Mouse (Mus musculus): ENCODE measurements around the gene Zfp646.

Gene Zfp646

DNA sequence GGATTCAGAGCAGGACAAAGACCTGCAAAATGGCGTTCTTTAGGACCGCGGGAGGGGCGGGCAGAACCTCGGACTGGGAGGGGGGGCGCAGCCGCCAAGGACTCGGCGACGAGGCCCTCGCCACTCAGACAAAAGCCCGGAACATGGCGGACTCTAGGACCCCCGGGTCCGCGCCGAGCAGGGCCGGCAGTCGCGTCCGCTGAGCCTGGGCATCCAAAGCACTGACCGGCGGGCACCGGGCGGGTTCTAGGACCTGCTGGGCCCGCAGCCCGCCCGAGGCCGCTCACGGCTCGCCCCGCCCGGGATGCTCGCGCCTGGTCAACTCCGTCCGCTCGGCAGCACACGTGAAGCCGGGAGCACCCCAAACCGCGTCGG lies 407 bp upstream of the Zfp646 start:
- no peak for TF ChIP-seq GATA4 (IDR thresholded peaks at IDR 0.05; ENCODE audit: insufficient replicate concordance, low read length)

DNA sequence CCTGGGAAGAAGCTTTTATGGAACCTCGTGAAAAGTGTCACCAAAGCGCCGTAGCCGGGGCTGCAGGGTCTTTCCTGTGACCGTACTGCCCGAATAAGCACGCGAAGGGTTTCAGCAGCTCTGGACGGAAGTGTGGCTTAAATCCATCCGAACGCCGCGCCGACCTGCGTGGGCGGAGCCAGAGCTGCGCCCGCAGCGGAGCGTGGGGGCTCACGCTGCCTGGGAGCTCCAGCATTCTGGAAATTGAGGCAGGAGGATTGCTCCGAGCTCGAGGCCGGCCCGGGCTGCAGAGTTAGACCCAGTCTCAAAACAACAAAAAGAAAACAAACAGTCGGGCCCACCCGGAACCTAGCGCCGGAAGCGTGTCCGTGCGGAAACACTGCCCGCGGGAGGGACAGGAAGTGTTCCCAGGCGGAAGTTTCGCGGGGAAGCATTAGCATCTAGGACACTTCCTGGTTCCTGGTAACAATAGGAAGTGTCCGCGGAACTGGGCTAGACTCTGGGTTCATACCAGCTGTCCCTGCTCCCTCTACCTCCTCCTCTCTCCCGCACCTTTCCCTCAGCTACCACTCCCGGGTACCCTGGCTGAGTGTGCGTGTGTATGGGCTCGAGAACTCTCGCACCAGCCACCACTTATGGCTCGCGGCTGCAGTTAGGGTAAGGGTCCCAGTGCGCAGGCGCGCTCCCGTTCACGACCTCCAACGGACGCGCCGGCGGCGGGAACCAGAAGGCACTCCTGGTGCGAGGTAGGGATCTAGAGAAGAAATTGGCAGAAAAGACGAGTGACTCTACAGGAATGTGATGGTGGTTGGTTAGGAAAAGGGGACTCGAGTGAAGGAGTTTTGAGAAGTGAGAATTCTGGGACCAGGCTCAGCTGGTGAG lies 687 bp downstream of the Zfp646 start, which contains the start of gene Zfp668:
Gene Zfp668, minus strand, starts transcription at position 362 of the 882 bp plus-strand sequence.
- no peak for TF ChIP-seq GATA4 (IDR thresholded peaks at IDR 0.05; ENCODE audit: insufficient replicate concordance, low read length)

DNA sequence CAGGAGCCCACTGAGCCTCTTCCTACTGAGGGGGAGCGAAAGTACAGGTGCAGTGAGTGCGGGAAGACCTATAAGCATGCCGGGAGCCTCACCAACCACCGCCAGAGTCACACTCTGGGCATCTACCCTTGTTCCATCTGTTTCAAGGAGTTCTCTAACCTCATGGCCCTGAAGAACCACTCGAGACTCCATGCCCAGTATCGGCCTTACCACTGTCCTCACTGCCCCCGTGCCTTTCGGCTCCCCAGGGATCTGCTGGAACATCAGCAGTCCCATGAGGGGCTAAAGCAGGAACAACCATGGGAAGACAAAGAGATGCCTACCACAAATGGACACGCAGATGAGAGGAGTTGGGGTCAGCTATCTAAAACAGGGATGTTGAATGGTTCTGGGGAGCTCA lies 3.3 kb downstream of the Zfp646 start:
- no peak for TF ChIP-seq GATA4 (IDR thresholded peaks at IDR 0.05; ENCODE audit: insufficient replicate concordance, low read length)

DNA sequence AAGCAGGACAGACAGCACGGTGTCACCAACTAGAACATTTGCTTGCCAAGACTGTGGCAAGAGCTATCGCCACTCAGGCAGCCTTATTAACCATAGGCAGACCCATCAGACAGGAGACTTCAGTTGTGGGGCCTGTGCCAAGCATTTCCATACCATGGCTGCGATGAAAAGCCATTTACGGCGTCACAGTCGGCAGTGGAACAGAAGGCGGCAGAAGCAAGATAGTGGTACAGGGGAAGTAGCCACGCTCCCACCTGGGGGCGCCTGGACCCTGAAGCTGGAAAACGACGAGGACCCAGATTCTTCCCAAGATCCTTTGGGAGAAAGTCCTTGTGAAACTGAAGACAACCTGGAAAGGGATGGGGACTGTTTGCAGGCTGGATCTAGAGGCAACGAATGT lies 4.4 kb downstream of the Zfp646 start:
- no peak for TF ChIP-seq GATA4 (IDR thresholded peaks at IDR 0.05; ENCODE audit: insufficient replicate concordance, low read length)

DNA sequence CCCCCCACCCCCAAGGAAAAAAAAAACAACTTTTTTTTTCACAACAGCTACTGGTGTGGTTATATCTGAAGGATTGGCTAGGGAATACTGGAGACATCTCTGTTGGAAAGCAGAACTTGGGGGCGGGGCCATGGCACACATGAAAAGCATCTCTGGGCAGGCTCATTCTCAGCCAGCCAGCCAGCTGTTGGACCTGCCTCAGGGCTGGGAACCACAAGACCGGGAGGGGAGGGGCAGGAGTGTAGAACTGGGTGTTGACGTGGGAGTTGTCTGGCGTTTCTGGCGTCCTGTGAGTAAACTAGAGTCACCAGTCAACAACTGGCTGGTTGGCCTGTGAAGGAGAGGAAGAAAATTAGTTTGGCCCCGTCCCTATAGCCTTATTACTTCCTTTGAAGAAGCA lies 9.9 kb downstream of the Zfp646 start:
- TF ChIP-seq GATA4 (IDR thresholded peaks at IDR 0.05; ENCODE audit: insufficient replicate concordance, low read length), result no peak

DNA sequence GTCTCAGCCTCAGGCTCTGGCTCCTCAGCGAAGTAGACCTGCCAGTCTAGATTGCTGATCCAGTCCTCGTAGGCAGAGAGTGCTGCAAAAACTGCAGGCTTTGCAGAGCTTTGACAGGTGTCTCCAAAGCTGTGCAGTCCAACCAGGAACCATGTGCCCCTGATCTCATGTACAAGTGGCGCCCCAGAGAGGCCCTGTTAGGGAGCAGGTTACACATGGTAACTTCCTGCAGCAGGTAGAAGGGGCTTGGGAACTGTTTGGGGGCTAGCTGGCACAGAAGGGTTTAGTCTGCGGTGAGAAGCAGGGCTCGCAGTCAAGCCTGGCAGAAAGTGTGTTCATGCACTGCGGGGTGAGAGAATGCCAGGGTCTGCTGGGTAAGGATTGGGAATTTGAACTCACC lies 10.5 kb downstream of the Zfp646 start:
- no peak for TF ChIP-seq GATA4 (IDR thresholded peaks at IDR 0.05; ENCODE audit: insufficient replicate concordance, low read length)

DNA sequence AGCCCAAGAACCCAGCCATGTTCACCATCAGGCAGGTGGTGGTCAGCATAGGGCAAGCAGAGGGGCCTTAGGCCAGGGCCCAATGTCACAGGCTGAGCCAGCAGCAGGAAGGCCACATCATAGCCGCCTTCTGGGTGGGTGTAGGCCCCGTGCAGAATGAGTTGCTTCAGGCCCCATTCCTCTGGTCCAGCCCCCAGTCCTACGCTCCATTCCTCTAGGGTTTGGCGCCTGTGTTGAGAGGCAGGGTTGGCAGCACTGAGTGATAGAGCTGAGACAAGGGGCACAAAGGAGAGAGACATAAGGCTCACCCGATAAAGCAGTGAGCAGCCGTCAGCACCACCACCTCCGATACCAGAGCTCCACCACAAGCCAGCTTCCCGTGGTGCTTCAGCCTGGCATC lies 11.2 kb downstream of the Zfp646 start:
- TF ChIP-seq GATA4 (IDR thresholded peaks at IDR 0.05; ENCODE audit: insufficient replicate concordance, low read length), result no peak

DNA sequence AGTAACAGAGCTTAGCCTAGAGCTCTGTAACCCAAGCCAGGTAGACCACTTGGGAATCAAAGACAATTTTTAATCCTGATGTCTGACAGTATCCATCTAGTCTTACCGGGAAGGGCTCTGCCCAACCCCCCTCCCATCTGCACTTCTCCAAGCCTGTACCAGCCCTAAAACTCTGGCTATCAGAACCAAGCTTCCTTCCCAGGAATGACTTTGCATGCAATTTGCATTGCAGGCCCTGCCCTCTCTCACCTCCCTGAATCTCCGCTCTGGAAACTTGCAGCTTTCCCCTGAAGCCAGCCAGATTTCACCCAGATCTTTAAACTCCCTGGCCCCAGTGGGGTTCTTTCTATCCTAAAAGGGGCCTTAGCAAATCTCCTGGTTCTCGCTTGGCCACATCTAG lies 11.8 kb downstream of the Zfp646 start:
- no peak for TF ChIP-seq GATA4 (IDR thresholded peaks at IDR 0.05; ENCODE audit: insufficient replicate concordance, low read length)

DNA sequence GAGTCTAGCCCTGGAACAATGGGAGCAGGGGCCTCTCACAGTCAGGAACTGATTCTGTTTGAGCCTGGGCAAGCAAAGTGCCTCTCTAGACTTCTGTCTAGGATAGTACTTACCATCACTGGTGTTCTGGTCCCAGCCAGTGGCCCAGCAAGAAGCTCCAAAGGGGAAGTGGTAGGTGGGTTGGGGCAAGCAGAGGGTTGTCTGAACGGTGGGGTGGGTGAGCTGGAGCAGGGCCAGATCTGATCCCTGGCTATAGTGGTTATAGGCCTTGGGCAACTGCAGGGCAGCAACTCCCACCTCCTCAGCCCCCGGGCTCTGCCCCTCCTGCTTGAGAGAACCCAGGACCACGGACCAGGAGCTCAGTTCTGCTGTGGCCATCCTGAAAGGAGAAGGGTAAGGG lies 12.8 kb downstream of the Zfp646 start:
- TF ChIP-seq GATA4 (IDR thresholded peaks at IDR 0.05; ENCODE audit: insufficient replicate concordance, low read length), result no peak

DNA sequence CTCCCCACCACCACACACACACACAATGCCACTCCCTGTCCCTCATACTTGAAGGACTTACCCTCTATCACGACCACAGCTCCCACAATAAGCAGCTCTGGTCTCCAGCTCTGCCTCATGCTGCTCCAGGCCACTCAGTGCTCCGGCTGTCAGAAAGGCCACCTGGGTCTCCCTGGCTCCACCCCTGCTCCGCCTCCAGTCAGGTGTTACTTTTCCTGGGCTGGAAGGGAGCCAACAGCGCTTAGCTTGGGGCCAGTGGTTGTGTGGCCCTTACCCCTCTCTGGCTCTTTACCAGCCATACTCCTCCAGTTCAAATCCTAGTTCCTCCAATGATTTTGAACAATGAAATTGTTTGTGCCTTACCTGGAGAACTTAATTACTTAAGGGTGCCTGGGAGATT lies 14.8 kb downstream of the Zfp646 start, which contains the start of gene Prss53:
Gene Prss53, minus strand, starts transcription at position 173 of the 400 bp plus-strand sequence.
- TF ChIP-seq GATA4 (IDR thresholded peaks at IDR 0.05; ENCODE audit: insufficient replicate concordance, low read length), result no peak

DNA sequence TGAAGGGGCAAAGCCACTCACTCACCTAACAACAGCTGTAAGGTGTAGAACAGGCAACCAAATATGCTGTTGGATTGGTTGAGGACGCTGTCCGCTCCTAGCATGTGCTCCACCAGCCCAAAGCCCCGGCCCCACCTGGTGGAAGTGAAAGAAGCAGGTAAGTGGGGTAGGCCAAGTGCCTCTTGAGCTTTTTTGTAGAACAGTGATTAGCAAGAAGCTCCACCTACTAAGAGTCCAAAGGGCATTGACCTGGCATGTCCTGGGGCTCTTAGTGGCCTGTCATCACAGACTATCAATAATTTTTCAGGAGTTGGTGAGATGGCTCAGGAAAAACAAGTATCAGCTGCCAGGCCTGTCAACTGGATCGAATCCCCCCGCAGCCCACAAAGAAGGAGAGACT lies 18.5 kb downstream of the Zfp646 start:
- no peak for TF ChIP-seq GATA4 (IDR thresholded peaks at IDR 0.05; ENCODE audit: insufficient replicate concordance, low read length)

DNA sequence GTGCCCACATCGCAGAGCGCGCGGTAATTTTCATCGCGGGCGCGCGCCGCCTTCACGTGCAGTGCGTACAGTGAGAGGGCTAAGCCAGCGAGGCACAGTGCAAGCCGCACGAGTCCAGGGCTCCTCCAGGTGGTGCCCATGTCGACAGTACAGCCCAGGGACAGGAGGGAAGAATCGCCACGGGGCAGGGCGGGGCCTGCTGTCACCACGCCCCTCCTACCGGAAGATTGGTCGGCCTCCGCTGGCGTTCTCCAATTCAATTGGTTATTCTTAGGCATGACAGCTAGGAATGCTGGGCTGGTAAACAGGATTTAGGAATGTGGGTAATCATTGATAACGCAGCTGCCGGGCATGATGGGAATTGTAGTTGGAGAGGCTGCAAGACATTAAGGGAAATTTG lies 19.4 kb downstream of the Zfp646 start, which contains the start of the genes Gm21974 and Vkorc1:
Gene Gm21974, minus strand, starts transcription at position 13 of the 400 bp plus-strand sequence.
Gene Vkorc1, minus strand, starts transcription at position 176 of the 400 bp plus-strand sequence.
- peak; percentile 83; the same call in 1 of the 2 replicates for TF ChIP-seq GATA4 (IDR thresholded peaks at IDR 0.05; ENCODE audit: insufficient replicate concordance, low read length)

DNA sequence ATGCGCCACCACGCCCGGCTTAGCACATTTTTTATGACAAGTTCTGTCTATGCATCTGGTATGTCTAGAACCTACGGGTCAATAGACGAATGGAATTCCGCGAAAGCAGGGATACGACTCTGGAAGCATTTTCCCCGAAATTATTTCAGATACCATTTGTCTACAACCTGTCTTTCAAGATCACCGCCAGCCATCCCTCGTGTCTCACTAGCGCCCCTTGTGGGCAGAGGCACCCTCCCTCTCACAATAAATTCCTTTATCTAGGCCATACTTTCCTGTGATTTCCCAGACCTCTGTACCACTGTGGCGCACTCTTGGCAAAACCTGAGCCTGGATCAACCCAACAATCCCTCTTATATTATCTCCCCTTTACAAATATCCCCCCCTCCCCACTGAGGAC lies 20.4 kb downstream of the Zfp646 start:
- TF ChIP-seq GATA4 (IDR thresholded peaks at IDR 0.05; ENCODE audit: insufficient replicate concordance, low read length), result no peak

DNA sequence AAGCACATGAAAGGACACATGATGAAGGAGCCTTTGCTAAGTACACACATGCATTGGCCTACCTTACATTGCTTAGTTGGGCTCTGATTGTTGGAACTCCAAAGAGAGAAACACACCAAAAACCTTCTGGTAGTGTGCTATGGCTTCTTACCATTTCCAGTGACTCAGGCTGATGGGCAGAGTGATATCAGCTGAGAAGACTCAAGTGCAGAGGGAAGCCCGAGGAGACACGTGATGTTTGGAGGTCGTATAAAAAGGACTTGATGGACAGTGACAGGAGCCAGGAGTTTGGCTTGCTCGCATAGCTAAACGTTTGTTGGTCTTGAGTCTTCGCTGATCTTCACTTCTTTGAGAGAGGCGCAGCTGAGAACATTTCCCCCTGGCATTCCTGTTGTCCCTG lies 21.5 kb downstream of the Zfp646 start:
- no peak for TF ChIP-seq GATA4 (IDR thresholded peaks at IDR 0.05; ENCODE audit: insufficient replicate concordance, low read length)

DNA sequence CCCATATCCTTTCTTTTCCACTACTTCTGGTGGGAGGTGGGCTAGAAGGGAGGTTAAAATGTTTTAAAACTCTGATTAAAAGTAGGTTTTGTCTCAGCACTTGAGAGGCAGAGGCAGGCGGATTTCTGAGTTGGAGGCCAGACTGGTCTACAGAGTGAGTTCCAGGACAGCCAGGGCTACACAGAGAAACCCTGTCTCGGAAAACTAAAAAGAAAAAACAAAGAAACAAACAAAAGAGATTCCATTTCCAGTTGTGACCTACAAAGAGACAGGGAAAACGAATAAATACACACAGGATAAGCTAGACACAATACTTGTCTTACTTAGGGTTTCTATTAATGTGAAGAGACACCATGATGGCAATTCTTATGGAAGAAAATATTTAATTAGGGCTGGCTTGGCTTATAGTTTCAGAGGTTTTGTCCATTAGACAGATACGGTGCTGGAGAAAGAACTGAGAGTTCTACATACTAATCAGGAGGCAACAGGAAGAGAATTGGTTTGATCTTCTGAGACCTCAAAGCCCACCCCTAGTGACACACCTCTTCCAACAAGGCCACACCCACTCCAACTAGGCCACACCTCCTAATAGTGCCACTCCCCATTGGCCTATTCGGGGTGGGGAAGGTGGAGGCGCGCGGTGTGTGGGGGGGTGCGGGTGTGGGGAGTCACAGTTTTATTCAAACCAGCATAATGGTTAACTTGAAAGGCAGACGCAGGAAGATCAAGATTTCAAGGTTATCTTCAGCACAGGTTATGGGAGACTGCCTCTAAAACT lies 22.3 kb downstream of the Zfp646 start:
- TF ChIP-seq GATA4 (IDR thresholded peaks at IDR 0.05; ENCODE audit: insufficient replicate concordance, low read length), result no peak

DNA sequence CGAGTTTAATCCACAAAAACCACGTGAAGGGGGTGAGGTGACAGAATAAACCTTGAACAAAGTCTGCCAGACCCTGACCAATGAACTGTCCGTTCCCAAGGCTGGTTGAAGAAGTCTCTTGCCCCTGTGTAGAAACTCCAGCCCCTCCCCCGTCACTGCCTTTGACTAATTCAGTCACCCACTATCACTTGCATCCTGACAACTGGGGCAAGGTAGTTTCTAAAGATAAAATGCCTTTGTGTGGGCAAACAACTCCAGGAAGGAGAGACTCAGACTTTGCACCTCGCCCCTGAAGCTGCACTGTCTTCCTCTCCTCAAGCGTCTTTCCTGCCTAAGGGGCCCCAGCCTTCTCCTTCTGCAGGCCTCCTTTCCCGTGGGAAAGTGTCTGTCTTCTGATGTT lies 24.0 kb downstream of the Zfp646 start:
- TF ChIP-seq GATA4 (IDR thresholded peaks at IDR 0.05; ENCODE audit: insufficient replicate concordance, low read length), result no peak
